Mouse (Mus musculus): ENCODE measurements around the gene Lpcat1.

GRCm38 (mm10) chr13:73477841-73478240 is 10.8 kb downstream of the Lpcat1 start:
- no peak for TF ChIP-seq MAFK (IDR thresholded peaks at IDR 0.05; ENCODE audit: insufficient read depth, low read depth, low read length)
- TF ChIP-seq ZC3H11A (IDR thresholded peaks at IDR 0.05; ENCODE audit: borderline replicate concordance, low read depth, low read length), result no peak
- TF ChIP-seq CHD2 (IDR thresholded peaks at IDR 0.05; ENCODE audit: low read depth, low read length), result no peak
- no peak for TF ChIP-seq ZNF384 (IDR thresholded peaks at IDR 0.05; ENCODE audit: low read depth, low read length)
- TF ChIP-seq HCFC1 (IDR thresholded peaks at IDR 0.05; ENCODE audit: borderline replicate concordance, insufficient read depth, low read length), result no peak

Measured in ES-E14 (cell line).